Mouse (Mus musculus) large intestine, adult 2 months (tissue): ENCODE data around the gene Vmn2r88. TPM values are rescaled to one million over a fixed set of nuclear protein-coding genes. Genes with fewer than 3 reads are reported as not detected.
"Not testable (repeated sequence)": the region's sequence is repeated elsewhere in the genome, so short reads cannot be mapped to it uniquely, and the experiment has no call there.

Source experiments
- DNase-seq: peaks from one replicate; pipeline ENCODE4 v3.0.0-alpha.2; 2012; ENCODE audit warnings: low read depth, low spot score
- WGBS: fragments of 180-500 bp; shearing (Covaris S2); methylation state at CpG from one replicate; pipeline ENCODE4 v1.1.7; 2018; 5-methylcytosine and 5-hydroxymethylcytosine counted together
- polyA plus RNA-seq: library from polyadenylated mRNA; depleted of rRNA; stranded (reverse); fragments of >200 nt; gene quantifications from 2 replicates; pipeline ENCODE4 v1.2.3, GENCODE M21; 2012; rRNA removed

Gene Vmn2r88
- not detected in 2 replicates for polyA plus RNA-seq

DNA sequence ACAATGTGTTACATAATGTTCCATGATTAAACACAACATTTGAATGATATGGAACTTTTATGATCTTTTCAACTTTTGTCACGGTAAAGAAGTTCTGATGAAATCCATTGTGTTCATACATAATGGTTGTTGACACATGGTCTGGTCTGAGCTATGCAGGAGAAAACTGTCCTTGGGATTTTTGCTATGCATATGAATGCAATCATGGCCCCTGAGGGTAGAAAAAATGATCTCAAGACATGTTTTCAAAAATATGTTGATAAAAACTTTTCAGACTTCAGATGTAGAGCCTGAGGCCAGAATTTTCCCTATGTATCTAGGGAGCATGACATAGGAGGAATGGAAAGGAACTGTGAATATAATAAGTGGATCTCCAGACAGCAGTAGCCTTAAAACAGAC lies at the start of gene Vmn2r88:
Gene Vmn2r88 (plus strand): TSS at position 301 of the 400 bp plus-strand sequence.
- WGBS = 60% methylated on average over 1 of the region's 1 CpGs
- DNase-seq = no peak

DNA sequence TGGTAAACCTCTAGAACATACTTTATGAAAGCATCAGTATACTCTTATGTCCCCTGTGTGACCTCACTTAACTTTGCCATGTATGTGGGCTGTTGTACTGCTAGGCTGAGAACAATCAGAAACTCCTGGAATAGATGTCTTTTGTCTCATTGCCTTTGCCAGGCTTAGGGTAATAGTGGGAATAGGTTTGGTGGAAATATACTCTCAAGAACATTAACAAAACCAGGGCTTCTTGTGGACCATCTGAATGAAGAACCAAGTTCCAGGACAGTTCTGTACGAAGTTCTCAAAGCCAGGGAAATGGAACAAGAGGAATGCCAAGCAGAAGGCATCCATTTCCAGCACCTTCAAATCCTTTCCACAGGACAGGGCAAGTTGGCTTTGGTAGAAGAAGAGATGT lies 49.2 kb upstream of the Vmn2r88 start, which contains the start of gene Gm7247:
Gene Gm7247 (plus strand): TSS at position 301 of the 400 bp plus-strand sequence.
- DNase-seq = no peak
- 72% methylated on average over 1 of the region's 1 CpGs for WGBS

DNA sequence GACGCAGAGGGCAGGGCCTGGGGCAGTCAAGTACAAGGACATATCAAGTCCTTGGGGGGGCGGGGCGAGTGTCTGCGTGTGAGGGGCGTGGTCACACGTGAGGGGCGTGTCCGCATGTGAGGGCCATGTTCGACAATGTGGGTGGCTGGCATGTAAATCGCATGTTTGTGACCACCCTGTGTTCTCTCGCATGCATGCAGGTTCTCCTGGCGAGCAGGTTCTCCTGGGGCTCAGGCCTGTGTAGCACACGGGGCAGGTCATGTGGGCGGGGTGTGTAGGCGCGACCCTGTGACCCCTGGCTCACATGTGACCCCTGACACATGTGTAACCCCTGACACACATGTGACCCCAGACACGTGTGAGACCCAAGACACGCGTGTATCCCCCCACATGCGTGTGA lies 27.8 kb upstream of the Vmn2r88 start:
- 97% methylated on average over 20 of the region's 20 CpGs for WGBS

DNA sequence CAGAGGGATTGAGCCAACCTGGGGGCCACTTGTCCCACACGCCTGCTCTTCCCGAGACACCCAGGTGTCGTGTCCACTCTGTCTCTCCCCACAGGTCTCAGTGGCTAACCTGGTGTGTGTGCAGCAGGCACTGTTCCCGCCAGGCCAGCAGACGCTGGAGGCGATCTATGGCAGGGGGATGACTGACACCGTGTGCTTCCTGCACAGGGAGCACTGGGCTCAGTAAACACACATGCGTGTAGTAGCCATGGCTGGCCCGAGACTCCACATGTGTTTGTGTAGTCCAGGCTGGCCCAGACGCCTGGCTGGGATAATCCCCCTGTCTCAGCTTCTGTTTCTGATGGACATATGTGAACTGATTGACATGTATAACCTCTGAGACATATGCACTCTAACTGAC lies 26.3 kb upstream of the Vmn2r88 start:
- 94% methylated on average over 10 of the region's 10 CpGs for WGBS
- no peak for DNase-seq

More for the DNA sequence above, 27.8 kb upstream of the Vmn2r88 start:
- DNase-seq = no peak

DNA sequence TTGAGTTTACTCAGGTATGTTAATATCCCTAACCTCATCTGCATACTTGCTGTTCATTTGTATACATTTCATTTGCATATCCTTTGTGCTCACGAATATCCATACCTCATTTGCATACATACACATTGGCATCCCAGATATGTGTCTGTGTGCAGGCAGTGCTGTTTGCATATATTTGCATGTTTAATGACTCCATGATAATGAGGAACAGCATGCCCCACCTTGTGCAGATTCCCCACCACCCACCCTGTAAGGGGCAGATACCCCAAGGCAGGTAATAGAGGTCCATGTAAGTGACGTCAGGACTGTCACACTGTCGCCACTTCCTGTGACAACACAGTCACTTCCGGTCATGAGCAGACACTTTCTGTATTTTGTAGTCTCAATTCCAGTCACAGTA lies 24.9 kb upstream of the Vmn2r88 start:
- no peak for DNase-seq
- 86% methylated on average over 4 of the region's 4 CpGs for WGBS

DNA sequence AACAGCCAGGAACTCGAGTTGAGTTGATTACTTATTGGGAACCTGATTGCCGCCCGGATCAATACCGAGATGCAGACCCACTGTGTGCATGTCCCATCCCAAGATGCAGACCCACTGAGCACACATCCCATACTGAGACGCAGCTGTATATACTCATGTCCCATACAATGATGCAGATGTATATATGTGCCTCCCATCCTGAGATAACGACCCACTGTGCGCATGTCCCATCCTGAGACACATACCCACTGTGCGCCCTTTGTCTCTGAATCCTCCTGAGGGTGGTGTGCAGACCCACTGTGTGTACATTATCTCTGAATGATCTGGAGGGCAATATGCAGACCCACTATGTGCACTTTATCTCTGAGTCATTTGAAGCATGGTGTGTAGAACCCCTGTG lies 22.9 kb upstream of the Vmn2r88 start:
- 96% methylated on average over 8 of the region's 8 CpGs for WGBS
- no peak for DNase-seq

DNA sequence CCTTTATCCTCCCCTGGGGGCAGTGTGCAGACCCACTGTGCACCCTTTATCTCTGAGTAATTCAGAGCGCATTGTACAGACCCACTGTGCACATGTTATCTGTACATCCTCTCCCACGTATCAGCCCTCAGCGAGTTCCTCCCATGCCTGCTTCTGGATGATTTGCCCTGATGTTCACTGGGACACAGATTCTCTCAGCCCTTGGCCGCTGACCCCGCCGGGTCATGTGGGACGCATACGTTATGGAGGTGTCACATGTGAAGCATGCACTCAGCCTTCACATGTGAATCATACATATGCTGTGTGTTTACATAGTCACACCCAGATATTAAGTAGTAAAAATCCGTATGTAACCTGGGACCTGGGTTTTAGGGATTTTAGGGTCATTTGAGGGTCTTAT lies 22.4 kb upstream of the Vmn2r88 start:
- 89% methylated on average over 9 of the region's 9 CpGs for WGBS
- DNase-seq = no peak

DNA sequence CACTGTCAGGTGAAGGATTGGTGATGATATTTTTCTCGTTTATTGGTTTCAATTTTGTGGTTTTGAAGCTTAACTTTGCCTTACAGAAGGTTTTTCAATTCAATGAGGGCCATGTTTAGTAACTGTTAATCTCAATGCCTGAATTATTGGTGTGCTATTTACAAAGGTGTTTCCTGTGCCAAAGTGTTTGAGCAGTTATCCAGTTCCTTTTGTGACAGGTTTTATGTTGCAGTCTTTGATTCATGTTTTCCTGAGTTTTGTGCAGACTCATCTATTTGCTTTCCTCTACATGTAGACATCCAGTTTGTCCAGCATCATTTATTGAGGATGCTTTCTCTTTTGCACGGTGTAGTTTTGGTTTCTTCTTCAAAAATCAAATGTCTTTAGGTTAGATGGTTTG lies 13.3 kb downstream of the Vmn2r88 start:
- DNase-seq = no peak
- WGBS = 40% methylated on average over 2 of the region's 2 CpGs

DNA sequence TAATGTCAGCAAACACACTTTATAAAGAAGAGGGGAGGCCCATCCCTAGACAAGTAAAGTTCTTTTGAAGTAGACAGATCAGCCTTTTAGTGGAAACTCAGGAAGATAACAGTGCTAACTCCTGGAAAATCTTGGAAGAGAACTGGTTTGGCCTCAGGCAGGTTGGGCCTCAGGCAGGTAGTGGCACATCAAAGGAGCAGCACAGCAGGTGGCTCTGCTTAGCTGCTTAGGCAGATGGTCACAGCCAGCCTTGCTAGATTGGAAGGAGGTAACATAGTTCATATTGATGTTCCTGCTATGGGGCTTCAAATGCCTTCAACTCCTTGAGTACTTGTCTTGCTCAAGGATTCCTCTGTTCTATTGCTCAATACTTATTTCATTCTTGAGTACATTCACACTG lies 19.5 kb downstream of the Vmn2r88 start:
- not testable (repeated sequence) for DNase-seq

DNA sequence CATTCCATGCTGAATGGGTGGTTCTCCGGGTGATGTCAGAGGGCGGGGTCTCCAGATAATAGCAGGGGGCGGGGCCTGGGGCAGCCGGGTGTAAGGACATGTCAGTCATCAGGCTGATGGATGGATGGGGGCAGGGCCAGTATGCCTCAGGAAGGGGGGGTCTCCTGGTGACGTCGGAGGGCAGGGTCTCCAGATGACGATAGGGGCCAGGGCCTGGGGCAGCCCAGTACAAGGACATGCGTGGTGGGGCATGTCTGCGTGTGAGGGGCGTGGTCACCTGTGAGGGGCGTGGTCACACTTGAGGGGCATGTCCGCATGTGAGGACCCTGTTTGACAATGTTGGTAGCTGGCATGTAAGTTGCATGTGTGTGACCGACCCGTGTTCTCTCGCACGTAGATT lies 23.9 kb downstream of the Vmn2r88 start:
- no peak for DNase-seq
- 94% methylated on average over 16 of the region's 16 CpGs for WGBS

DNA sequence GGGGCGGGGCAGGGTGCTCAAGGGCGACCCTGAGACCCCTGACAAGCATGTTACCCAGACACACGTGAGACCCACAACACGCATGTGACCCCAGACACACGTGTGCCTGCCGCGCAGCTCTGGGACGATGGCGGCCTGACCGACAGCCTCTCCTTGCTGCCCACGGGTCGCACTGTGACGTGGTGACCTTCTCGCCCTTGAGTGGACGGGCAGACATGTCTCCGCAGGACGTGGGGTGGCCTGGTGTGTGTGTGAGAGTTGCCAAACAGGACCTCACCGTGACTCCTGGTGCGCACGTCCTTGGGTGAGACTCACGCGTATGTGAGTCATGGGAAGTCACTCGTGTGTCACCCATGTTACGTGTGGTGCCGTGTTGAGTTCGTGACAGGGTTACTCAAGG lies 24.4 kb downstream of the Vmn2r88 start:
- no peak for DNase-seq
- WGBS = 98% methylated on average over 26 of the region's 26 CpGs

DNA sequence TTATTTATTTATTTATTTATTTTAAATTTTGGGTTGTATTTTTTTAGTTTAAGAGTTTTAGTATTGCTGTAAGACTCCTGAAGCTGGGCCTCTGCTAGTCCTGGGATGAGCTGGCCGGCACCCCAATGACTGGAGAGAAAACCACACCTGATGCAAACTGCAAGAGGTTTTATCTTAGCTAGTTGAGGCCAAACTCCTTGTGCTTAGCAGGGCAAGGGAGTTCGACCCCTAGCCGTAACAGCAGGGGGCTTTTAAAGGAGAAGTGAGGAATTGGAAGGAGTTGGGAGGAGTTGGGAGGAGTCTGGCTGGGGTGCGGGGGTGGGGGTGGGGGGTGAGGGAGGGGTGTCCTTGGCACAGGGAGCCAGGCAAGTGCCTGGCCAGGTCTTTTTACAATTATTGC lies 28.3 kb downstream of the Vmn2r88 start:
- 86% methylated on average over 4 of the region's 4 CpGs for WGBS
- no peak for DNase-seq

DNA sequence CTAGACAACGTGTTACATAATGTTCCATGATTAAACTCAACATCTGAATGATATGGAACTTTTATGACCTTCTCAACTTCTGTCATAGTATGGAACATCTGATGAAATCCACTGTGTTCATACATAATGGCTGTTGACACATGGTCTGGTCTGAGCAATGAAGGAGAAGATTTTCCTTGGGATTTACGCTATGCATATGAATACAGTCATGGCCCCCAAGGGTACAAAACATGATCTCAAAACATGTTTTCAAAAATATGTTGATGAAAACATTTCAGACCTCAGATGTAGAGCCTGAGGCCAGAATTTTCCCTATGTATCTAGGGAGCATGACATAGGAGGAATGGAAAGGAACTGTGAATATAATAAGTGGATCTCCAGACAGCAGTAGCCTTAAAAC lies 40.9 kb downstream of the Vmn2r88 start, which contains the start of gene Vmn2r89:
Gene Vmn2r89 (plus strand): TSS at position 301 of the 400 bp plus-strand sequence.
- 75% methylated on average over 2 of the region's 2 CpGs for WGBS

More for the DNA sequence above, 40.9 kb downstream of the Vmn2r88 start, which contains the start of gene Vmn2r89:
- not testable (repeated sequence) for DNase-seq

Other genes with a start within 250 kb of the Vmn2r88 start
- gene Rnase2b, start 248.6 kb upstream of the Vmn2r88 start, polyA plus RNA-seq = 0.22 TPM in 1 of 2 replicates, not detected in the other
- not detected in 2 replicates for gene Ang2, start 211.7 kb upstream of the Vmn2r88 start, polyA plus RNA-seq
- not detected in 2 replicates for gene Ear14, start 207.4 kb upstream of the Vmn2r88 start, polyA plus RNA-seq
- not detected in 2 replicates for gene Rnase2a, start 154.7 kb upstream of the Vmn2r88 start, polyA plus RNA-seq
- gene Gm7247, start 49.1 kb upstream of the Vmn2r88 start, polyA plus RNA-seq = not detected in 2 replicates
- not detected in 2 replicates for gene Vmn2r89, start 41.0 kb downstream of the Vmn2r88 start, polyA plus RNA-seq
- not detected in 2 replicates for gene Gm5622, start 142.0 kb downstream of the Vmn2r88 start, polyA plus RNA-seq
- not detected in 2 replicates for gene Gm17175, start 163.2 kb downstream of the Vmn2r88 start, polyA plus RNA-seq
- gene Gm17174, start 181.3 kb downstream of the Vmn2r88 start, polyA plus RNA-seq = not detected in 2 replicates
- not detected in 2 replicates for gene Gm17078, start 200.5 kb downstream of the Vmn2r88 start, polyA plus RNA-seq
- gene Gm4181, start 224.8 kb downstream of the Vmn2r88 start, polyA plus RNA-seq = not detected in 2 replicates